Mouse (Mus musculus) cerebellum, adult 11-12 months (tissue): Measurements from ENCODE around the gene Wipi1.
"Not testable (repeated sequence)": the region's sequence is repeated elsewhere in the genome, so short reads cannot be mapped to it uniquely, and the experiment has no call there.

Experiments used
- DNase-seq: peaks from one replicate; pipeline ENCODE4 v3.0.0; 2022

Gene Wipi1

GRCm38 (mm10) chr11:109611303-109612149, at the start of gene Wipi1:
TSS of gene Wipi1 (minus strand) at chr11:109611967.
- peak; percentile 98 for DNase-seq

DNA sequence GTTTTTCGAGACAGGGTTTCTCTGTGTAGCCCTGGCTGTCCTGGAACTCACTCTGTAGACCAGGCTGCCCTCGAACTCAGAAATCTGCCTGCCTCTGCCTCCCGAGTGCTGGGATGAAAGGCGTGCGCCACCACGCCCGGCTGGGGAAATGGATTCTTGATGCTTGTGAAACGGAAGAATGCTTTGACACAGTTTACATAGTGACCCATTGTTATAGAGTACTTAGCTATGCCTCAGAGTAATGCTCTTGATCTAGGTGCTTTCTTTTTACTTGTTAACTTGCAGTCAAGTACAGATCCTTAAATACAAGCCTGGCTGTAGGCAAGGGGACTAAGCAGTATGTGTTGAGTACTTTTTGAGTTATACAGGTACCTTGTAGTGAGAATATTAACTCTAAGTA, 48.8 kb upstream of the Wipi1 start:
- not testable (repeated sequence) for DNase-seq

DNA sequence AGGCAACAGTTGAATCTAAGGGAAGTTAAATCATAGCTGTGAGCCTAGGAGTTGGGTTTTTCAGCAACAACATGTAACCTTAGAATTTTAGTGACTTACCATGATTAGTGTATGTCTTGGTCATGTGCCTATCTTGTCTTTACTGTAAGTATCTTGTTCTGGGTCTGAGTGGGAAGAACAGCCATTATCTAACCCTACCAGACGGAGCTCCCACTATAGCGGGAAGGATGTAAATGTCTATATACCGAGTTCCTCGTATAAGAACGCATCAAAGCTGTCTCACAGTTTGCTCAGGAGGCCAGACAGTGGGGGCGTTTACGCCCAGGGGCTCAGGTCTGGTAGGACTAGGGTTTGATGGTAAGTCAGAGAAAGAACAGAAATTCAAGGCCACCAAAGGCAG, 44.5 kb upstream of the Wipi1 start:
- DNase-seq: no peak

DNA sequence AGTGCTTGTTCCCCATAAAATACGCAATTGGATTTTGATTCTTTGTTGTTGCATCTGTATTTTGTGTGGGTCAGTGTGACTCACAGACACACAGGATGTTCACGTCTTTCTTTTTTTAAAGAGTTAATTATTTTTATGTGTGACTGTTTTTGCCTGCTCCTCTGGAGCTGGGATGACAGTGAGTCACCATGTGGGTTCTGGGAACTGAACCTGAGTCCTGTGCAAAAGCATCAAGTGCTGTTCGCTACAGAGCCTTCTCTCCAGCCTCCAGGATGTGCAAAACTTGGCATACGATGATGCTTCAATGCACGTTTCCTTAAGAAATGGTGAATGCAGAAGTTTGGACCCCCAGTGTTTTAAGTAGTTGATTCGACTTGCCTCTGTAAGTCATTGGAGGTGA, 42.8 kb upstream of the Wipi1 start:
- DNase-seq: no peak

DNA sequence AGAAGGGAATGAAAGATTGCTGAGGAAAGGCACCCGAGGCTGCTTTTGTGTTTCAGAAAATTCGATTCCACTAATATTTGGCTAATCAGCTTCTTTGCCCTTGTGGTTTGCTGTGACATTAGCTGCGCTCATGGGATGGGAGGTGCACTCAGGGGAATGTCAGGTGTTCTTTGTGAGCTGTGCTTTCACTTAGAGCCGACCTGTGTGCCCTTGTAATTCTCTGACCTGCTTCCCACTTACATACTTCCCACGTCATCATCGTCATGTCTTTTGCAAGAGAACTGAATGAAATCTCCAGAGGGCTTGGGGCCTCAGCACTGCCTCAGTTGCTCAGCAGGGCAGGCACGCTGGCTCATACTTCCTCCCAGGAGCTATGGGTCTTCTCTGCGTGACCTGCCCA, 41.4 kb upstream of the Wipi1 start:
- DNase-seq: no peak

DNA sequence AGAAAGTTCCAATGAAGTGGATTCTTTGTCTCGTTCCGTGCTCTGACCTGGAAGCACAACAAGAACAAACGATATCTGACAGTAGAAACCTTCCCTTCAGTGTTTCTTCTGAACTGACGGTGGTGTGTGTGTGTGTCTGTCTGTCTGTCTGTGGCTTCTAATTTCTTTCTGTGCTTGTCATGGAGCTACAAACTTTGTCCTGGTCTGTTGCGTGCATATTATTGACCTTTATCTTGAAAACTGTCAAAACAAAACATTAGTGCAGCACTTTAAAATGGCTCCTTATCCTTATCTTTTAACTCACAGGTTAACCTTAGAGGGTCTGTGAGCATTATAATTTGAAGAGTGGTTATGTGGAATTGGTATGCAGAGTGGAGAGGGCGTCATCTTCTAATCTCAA, 40.7 kb upstream of the Wipi1 start:
- no peak for DNase-seq

GRCm38 (mm10) chr11:109651566-109652024, 39.8 kb upstream of the Wipi1 start:
- peak; percentile 58 for DNase-seq

GRCm38 (mm10) chr11:109650788-109651565, 39.2 kb upstream of the Wipi1 start:
- DNase-seq: peak; percentile 94

- peak; percentile 95 for DNase-seq
Observed at GRCm38 (mm10) chr11:109649975-109650701, 38.4 kb upstream of the Wipi1 start.

GRCm38 (mm10) chr11:109649206-109649605, 37.4 kb upstream of the Wipi1 start, which contains the start of gene Prkar1a:
TSS of gene Prkar1a (plus strand) at chr11:109649405.
- peak; percentile 68 for DNase-seq

DNA sequence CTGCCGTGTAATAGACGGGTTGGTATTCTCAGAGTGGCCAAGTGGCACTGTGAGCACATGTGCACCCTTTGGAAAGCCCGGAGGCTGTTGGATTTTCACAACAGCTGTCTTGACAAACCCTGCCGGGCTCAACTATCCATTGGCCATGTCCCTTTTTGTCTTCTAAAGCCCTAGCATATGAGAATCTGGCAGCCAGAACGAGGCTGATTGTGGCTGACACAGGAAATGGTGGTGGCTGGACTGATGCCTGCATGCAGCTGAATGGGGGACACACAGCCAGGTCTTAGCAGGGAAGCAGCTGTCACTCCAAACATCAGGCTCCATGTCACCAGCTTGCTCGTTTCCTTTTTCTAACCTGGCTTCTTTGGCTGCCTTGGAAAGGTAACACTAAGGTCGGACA, 36.7 kb upstream of the Wipi1 start:
- peak; percentile 58 for DNase-seq

GRCm38 (mm10) chr11:109641498-109642222, 29.9 kb upstream of the Wipi1 start:
- DNase-seq: no peak

GRCm38 (mm10) chr11:109635871-109636395, 24.2 kb upstream of the Wipi1 start:
- DNase-seq: no peak

GRCm38 (mm10) chr11:109634928-109635327, 23.2 kb upstream of the Wipi1 start:
- no peak for DNase-seq

DNA sequence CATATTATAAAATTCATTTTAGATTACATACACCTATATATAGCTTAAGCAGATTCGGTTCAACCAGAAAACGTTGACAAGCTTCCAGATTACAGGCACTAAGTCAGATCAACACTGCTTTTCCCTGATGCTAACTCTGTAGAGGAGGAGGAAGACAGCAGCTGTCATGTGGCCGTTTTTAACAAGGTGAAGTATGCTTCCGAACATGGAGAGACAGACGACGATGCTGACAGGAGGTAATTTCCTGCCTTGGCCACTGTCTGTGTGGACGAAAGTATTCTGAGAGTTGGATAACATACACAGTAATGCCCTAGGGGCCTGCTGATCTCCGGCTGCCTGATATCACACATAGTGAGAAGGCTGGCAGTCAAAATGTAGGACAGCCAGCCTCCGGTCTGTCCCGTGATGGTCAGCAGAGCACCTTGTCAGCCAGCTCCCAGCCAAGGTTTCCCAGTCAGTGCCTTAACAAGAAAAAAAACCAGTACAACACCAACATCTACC, 17.3 kb upstream of the Wipi1 start:
- peak; percentile 59 for DNase-seq

- no peak for DNase-seq
Observed at GRCm38 (mm10) chr11:109628099-109628498, 16.3 kb upstream of the Wipi1 start.

DNA sequence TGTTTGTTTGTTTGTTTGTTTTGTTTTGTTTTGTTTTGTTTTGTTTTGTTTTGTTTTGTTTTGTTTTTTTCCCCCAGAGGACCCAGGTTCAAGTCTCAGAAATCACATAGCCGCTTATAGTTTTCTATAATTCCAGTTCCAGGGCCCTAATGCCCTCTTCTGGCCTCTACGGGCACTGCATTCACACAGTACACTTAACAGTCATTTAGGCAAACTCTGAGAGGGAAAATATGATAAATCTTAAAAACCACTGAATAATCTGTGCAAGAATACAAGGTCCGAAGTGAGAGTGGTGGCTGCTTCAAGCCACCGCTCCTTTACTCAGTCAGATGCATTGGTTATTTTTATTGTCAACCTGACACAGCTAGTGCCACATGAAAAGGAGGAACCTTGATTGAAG, 15.9 kb upstream of the Wipi1 start:
- DNase-seq: no peak

DNA sequence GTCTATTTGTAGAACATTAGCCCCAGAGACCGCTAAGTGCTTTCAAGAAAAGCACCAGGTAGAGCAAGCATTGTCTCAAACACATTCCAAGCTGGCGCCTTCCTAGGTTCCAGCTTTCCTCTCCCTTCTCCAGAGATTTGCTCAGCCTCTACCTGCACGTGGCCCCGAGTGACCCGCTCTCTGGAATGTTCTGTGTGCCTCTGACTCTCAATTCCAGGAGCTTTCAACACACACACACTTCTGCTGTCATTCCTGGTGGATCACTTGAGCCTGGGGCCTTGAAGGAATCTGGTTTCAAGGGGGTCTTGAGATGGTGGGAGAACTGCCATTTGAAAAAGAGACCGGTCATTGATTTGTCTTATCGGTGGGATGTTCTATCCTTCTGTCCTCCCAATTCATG, 11.5 kb upstream of the Wipi1 start:
- no peak for DNase-seq

DNA sequence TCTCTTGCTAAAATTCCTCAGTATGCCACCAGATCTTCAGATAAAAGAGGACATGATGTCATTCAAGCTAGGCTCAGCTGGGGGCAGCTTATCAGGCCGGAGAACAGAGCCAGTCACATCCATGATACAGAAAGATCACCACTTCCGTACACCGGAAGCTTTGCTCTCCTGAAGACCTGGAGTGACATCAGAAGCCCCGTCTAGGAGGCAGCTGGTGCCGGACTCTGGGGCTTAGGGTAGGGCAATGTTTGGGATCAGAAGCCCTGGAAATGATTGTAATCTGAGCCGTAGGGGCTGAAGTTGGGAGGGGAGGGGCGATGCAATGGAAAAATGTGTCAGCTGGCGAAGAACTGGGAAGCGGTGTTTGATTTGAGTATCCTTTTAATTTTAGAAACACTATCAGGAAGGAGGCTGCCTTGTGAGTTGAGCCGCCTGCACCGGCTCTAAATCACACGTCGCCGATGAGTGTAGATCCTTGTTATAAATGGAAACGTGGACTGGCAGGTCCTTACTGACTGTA, 10.8 kb upstream of the Wipi1 start:
- DNase-seq: no peak

DNA sequence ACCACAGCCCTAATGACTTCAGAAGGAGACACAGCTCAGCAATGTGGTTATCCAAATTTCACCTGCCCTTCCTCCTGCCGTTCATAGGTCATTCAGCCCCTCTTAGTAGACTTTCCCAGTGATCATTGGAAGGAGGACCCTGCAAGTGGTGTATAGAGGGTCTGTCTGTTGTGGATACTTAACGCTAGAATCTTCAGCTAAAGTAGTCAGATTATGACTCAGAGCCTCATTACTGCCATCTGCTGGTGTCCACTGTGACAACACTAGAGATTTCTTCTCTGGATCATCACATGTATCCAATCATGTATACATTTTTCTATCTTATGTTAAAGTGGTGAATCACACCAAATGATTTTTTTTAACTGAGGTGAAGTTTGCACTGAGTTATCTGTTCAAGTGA, 9.4 kb upstream of the Wipi1 start:
- no peak for DNase-seq

- no peak for DNase-seq
Observed at GRCm38 (mm10) chr11:109620356-109620755, 8.6 kb upstream of the Wipi1 start.

DNA sequence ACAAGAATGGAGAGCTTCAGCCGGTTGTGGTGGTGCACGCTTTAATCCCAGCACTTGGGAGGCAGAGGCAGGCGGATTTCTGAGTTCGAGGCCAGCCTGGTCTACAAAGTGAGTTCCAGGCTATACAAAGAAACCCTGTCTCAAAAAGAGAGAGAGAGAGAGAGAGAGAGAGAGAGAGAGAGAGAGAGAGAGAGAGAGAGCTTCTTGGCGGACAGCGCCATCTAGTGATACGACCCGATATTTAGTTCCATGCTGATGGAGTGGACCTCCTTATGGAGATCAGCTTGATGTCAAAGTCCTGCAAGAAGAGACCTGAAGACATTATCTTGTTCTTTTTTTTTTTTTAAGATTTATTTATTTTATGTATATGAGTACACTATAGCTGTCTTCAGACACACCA, 7.3 kb upstream of the Wipi1 start:
- DNase-seq: not testable (repeated sequence)
